8 mouse cellular contexts compared by ENCODE assay signal in the genomic region with DNA sequence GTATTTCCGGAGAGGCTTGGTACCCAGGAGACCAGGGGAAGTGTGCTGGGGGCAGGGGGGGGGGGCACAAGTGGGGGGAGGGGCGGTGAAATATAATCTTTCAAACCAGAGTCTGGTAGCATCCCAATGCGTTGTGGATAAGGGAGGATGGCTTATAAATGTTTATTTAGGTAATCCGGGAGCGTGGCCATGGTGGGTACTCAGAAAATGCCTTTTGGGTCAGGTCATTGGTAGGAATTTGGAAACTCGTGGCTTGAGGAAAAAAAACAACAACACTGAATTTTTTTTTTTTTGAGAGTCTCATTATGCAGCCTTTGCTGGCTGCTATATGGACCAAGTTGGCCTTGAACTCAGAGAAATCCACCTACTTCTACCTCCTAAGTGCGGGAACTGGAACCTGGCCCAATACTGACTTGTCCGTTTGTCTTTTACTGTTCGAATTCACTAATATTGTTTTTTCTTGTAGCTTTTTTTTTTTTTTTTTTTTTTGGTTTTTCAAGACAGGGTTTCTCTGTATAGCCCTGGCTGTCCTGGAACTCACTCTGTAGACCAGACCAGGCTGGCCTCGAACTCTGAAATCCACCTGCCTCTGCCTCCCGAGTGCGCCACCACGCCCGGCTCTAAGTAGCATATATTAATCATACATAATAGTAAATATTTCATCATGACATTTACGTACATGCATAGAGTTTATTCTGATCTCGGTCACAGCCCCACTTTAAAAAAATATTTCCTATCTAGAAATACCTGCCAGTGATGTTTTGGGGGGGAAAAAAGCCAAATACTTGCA. TPM values are rescaled to one million over a fixed set of nuclear protein-coding genes. Genes with fewer than 3 reads are reported as not detected.
A peak's percentile ranks its signal among the peaks of the same experiment; 100 is the strongest.
DNase-seq lines count a peak whose midpoint lies in the region; ATAC-seq and TF ChIP-seq lines count a peak whose summit lies in the region.

No protein-coding gene starts in this region.

- no peaks in the 10 kb centered on the region for H3K9me3 ChIP-seq in intestine, embryonic 15.5 days
- no peaks in the 10 kb centered on the region for H3K9me3 ChIP-seq in neural tube, embryonic 14.5 days (ENCODE audit: control insufficient read depth, low read length)

- no peak for ATAC-seq in intestine, embryonic 15.5 days
- no peak for ATAC-seq in neural tube, embryonic 14.5 days (ENCODE audit: low read depth)

- no peak for TF ChIP-seq POLR2A in liver, adult 2 months (IDR thresholded peaks at IDR 0.05; ENCODE audit: extremely low read depth, insufficient read depth, low read length)
- no peak for TF ChIP-seq POLR2A in cortical plate, adult 2 months (IDR thresholded peaks at IDR 0.05; ENCODE audit: extremely low read depth, insufficient read depth, low read length)

- peak overlapping the region; percentile 51; the same call in 1 of the 2 replicates for H3K4me3 ChIP-seq in liver, adult 2 months (ENCODE audit: insufficient read depth, low read depth, low read length)
- H3K4me3 ChIP-seq in cortical plate, adult 2 months (ENCODE audit: insufficient read depth, low read length): peak overlapping the region; percentile 35
- H3K4me3 ChIP-seq in intestine, embryonic 15.5 days (replicated peaks): peak overlapping the region; percentile 33
- peak overlapping the region; percentile 22 for H3K4me3 ChIP-seq in neural tube, embryonic 14.5 days (ENCODE audit: low read depth, low read length)

- no peaks in the 10 kb centered on the region for H3K27me3 ChIP-seq in liver, adult 2 months (ENCODE audit: control insufficient read depth, insufficient read depth, low read length)
- no peaks in the 10 kb centered on the region for H3K27me3 ChIP-seq in intestine, embryonic 15.5 days (replicated peaks)
- H3K27me3 ChIP-seq in neural tube, embryonic 14.5 days (ENCODE audit: control insufficient read depth, insufficient read depth, low read length): no peaks in the 10 kb centered on the region

- H3K27ac ChIP-seq in liver, adult 2 months (replicated peaks; ENCODE audit: insufficient read depth, low read depth, low read length): no peak overlapping the region
- no peak overlapping the region for H3K27ac ChIP-seq in cortical plate, adult 2 months (ENCODE audit: insufficient read depth, low read length)
- H3K27ac ChIP-seq in intestine, embryonic 15.5 days: peak overlapping the region; percentile 71
- H3K27ac ChIP-seq in neural tube, embryonic 14.5 days (ENCODE audit: low read depth, low read length): peak overlapping the region; percentile 67

- peaks cover 22% of the 10 kb centered on the region for H3K4me1 ChIP-seq in liver, adult 2 months (ENCODE audit: control insufficient read depth, insufficient read depth, low read length)
- H3K4me1 ChIP-seq in cortical plate, adult 2 months (ENCODE audit: control insufficient read depth, insufficient read depth, low read length): no peaks in the 10 kb centered on the region
- H3K4me1 ChIP-seq in intestine, embryonic 15.5 days (replicated peaks): peaks cover 36% of the 10 kb centered on the region
- H3K4me1 ChIP-seq in neural tube, embryonic 14.5 days (ENCODE audit: control insufficient read depth, insufficient read depth, low read length): peaks cover 3% of the 10 kb centered on the region; the same call in 1 of the 2 replicates

- TF ChIP-seq CTCF in liver, adult 2 months (IDR thresholded peaks at IDR 0.05; ENCODE audit: low read depth, low read length): no peak
- TF ChIP-seq CTCF in cortical plate, adult 2 months (IDR thresholded peaks at IDR 0.05; ENCODE audit: extremely low read depth, insufficient read depth, low read length): no peak

- no peaks in the 10 kb centered on the region for H3K79me2 ChIP-seq in liver, adult 2 months (ENCODE audit: control insufficient read depth, insufficient read depth, low read length)

- peak overlapping the region; percentile 61; the same call in 1 of the 2 replicates for H3K9ac ChIP-seq in liver, adult 2 months (ENCODE audit: low read depth, low read length)
- H3K9ac ChIP-seq in intestine, embryonic 15.5 days: peak overlapping the region; percentile 51
- H3K9ac ChIP-seq in neural tube, embryonic 14.5 days (replicated peaks; ENCODE audit: low read depth, low read length): peak overlapping the region; percentile 56

- WGBS in liver, adult 2 months: 37% methylated on average over 16 of the region's 16 CpGs
- WGBS in intestine, embryonic 15.5 days: 30% methylated on average over 16 of the region's 16 CpGs
- WGBS in neural tube, embryonic 14.5 days: 26% methylated on average over 16 of the region's 16 CpGs

- DNase-seq in liver, adult 2 months (ENCODE audit: extremely low read depth, low read depth, low spot score): no peak
- DNase-seq in liver: no peak
- DNase-seq in adrenal gland, adult 2 months: no peak
- no peak for DNase-seq in retina, postnatal 1 day
- no peak for DNase-seq in thymus, postnatal 14 days

- peak overlapping the region; percentile 74 for H3K4me2 ChIP-seq in intestine, embryonic 15.5 days (replicated peaks)
- peak overlapping the region; percentile 51 for H3K4me2 ChIP-seq in neural tube, embryonic 14.5 days (ENCODE audit: low read depth, low read length)

- no peaks in the 10 kb centered on the region for H3K36me3 ChIP-seq in liver, adult 2 months (ENCODE audit: control insufficient read depth, insufficient read depth, low read length)
- H3K36me3 ChIP-seq in intestine, embryonic 15.5 days: no peaks in the 10 kb centered on the region
- H3K36me3 ChIP-seq in neural tube, embryonic 14.5 days (ENCODE audit: control insufficient read depth, insufficient read depth, low read length): no peaks in the 10 kb centered on the region

RNA-seq across cellular contexts. Expression of gene Pim1, which starts 52.8 kb away (rescaled TPM):
- total RNA-seq in liver, adult 2 months (2014; rRNA removed): 8.9 and 9.5 TPM in 2 replicates
- polyA plus RNA-seq in liver, adult 2 months (2012; rRNA removed): 16.0 and 16.4 TPM in 2 replicates
- polyA plus RNA-seq in cortical plate, adult 2 months (2012; rRNA removed): 3.5 and 3.8 TPM in 2 replicates
- 13.4 TPM in 2 replicates for polyA plus RNA-seq in intestine, embryonic 15.5 days (2015; fragmentation: Nextera tagmentation; extraction: Ambion mirVana)
- 7.6 TPM in 2 replicates for polyA plus RNA-seq in neural tube, embryonic 14.5 days (2014; fragmentation: Nextera tagmentation; extraction: Ambion mirVana)
- 100 to 1,000 TPM; 120 to 124 TPM for total RNA-seq in adrenal gland, adult 2 months (2021)
- polyA plus RNA-seq in adrenal gland, adult 2 months (2012; rRNA removed): 150 and 153 TPM in 2 replicates

Comparison
In these comparisons a context has a peak if more than half of its experiments do, and no peak if none do; other contexts are left out.
1. H3K27ac ChIP-seq: peak in intestine, embryonic 15.5 days (single experiment) and neural tube, embryonic 14.5 days (single experiment); none in liver, adult 2 months (single experiment) and cortical plate, adult 2 months (single experiment).
2. Peak in every context shown above with its lines, with median percentiles within 50 percentile points of each other: H3K4me3 ChIP-seq and H3K9ac ChIP-seq.